Mouse (Mus musculus): ENCODE measurements at regions not wholly inside any gene's neighbourhood (a gene's known extent, or its start where the extent isn't known, plus 50 kb on each side); places are given as distances from the start of the nearest gene placed in this dataset.

DNA sequence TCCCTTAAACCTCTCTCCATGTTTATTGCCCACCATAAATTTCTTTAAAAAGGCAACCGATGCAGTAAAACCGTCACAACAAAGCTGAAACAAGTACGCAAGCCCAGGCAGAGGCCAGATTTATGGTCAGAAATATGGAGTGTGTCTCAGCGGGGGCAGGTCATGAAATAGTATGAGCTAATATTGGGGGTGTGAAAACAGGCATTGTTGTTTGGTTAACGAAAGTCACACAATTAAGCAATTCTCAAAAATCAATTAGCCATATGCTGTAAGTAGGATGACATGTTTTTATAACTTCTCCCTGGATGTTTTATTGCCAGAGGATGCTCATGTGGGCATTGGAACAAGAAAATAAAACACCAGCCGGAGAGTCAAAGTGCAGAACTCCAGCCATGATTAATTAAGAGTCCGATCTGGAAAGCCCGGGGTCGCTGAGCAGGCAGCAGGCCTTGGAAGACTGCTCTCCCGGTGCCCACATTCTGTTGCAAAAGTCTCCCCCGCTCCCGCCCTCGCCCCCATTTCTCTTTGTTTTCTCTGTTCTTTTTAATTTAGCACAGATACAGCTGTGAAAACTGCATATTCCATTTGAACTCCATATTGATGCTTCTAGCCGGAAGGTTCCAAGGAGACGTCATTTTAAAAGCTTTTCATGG, 239.0 kb downstream of the Cxcl12 start:
- peak overlapping the region; percentile 78 for H3K27ac ChIP-seq (replicated peaks; ENCODE audit: low read depth, low read length)
- H3K27me3 ChIP-seq (ENCODE audit: control insufficient read depth, insufficient read depth, low read length), result no peaks in the 10 kb centered on the region
- no peak overlapping the region for H3K4me3 ChIP-seq (ENCODE audit: low read depth, low read length)
- peak; percentile 77; the same call in 1 of the 2 replicates for ATAC-seq (ENCODE audit: insufficient number of reproducible peaks, low FRiP score, low TSS enrichment, low read depth)
- H3K9ac ChIP-seq (ENCODE audit: low read length), result no peak overlapping the region
- no peaks in the 10 kb centered on the region for H3K36me3 ChIP-seq (ENCODE audit: control insufficient read depth, insufficient read depth, low read length)
- H3K4me1 ChIP-seq (ENCODE audit: control insufficient read depth, insufficient read depth, low read length), result peaks cover 18% of the 10 kb centered on the region
- no peak overlapping the region for H3K4me2 ChIP-seq (ENCODE audit: low read depth, severe bottlenecking)
- WGBS, result 8% methylated on average over 15 of the region's 15 CpGs
- peak; percentile 79 for DNase-seq (ENCODE audit: low spot score)
- no peaks in the 10 kb centered on the region for H3K9me3 ChIP-seq (ENCODE audit: control insufficient read depth, low read length)

DNA sequence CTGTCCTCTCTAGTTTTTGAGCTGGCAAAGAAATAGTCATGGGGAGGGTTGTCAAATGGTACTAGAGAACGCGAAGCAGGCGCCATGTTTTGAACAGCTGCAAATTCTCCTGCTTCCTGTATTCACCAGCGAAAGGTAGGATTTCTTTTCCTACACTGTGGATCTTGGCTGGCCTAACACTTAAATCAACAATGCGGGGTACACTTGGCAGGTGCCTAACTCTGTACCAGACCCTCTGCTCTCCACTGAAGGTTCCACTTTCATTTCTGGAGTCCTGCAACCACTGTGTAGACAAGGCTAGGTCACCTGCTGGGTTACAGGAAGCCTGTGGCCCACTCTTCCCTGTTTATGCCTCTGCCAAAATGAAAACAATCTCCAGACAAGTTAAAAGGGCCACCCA, 239.6 kb downstream of the Cxcl12 start:
- Histone ChIP-seq H3K4me1 (ENCODE audit: control insufficient read depth, insufficient read depth, low read length) (peaks cover 18% of the 10 kb centered on the region), H3K27ac (replicated peaks; ENCODE audit: low read depth, low read length) (peak overlapping the region; percentile 23; the same call in 1 of the 2 replicates), H3K27me3 (ENCODE audit: control insufficient read depth, insufficient read depth, low read length) (no peaks in the 10 kb centered on the region), H3K9me3 (ENCODE audit: control insufficient read depth, low read length) (no peaks in the 10 kb centered on the region), H3K36me3 (ENCODE audit: control insufficient read depth, insufficient read depth, low read length) (no peaks in the 10 kb centered on the region), H3K4me2 (ENCODE audit: low read depth, severe bottlenecking) (no peak overlapping the region), H3K9ac (ENCODE audit: low read length) (no peak overlapping the region), H3K4me3 (ENCODE audit: low read depth, low read length) (no peak overlapping the region)
- DNase-seq (ENCODE audit: low spot score), result no peak
- 0 out of 2 replicates have a peak, but pooled peaks have one; percentile 46 for ATAC-seq (ENCODE audit: insufficient number of reproducible peaks, low FRiP score, low TSS enrichment, low read depth)
- 45% methylated on average over 5 of the region's 5 CpGs for WGBS

DNA sequence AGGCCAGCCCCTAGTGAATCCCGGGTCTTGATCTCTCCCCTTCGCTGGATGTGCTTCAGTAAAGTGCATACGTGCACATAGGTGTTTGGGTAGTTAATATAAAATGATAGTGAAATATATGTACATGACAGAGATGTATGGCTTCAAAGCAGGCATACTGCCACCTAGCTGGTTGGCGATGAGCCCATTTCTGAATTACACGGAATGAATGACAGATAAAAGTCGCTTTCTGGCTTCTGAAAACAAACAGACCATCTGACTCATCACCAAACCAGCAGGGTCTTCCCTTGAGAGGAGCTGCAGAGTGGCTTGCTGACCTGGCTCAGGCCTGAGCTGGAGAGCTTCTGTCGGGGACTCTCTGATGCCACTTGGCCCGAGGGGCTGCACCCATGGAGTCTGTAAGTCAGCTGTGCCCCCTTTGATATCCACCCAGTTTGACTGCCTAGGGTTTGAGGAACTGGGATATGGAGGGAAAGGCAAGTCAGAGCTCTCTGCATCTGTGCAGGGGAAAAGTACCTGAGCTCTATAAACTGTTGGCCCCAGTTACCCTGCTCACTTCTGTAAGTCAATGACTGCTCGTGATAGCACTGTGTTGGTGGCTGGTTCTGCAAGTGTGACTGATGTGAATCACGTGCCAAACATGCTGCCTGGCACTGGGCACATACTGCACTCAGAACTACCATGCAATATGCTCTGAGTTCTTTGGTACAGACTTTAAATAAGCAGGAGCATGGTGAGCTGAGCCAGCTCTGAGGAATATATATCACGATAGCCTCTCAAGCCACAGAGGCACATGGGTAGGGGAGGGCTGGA, 240.8 kb downstream of the Cxcl12 start:
- Histone ChIP-seq H3K27me3 (ENCODE audit: control insufficient read depth, insufficient read depth, low read length) (no peaks in the 10 kb centered on the region), H3K27ac (replicated peaks; ENCODE audit: low read depth, low read length) (no peak overlapping the region), H3K4me1 (ENCODE audit: control insufficient read depth, insufficient read depth, low read length) (peaks cover 18% of the 10 kb centered on the region), H3K4me3 (ENCODE audit: low read depth, low read length) (no peak overlapping the region), H3K4me2 (ENCODE audit: low read depth, severe bottlenecking) (no peak overlapping the region), H3K9me3 (ENCODE audit: control insufficient read depth, low read length) (no peaks in the 10 kb centered on the region), H3K36me3 (ENCODE audit: control insufficient read depth, insufficient read depth, low read length) (no peaks in the 10 kb centered on the region), H3K9ac (ENCODE audit: low read length) (no peak overlapping the region)
- 70% methylated on average over 11 of the region's 11 CpGs for WGBS
- DNase-seq (ENCODE audit: low spot score) (no peak), ATAC-seq (ENCODE audit: insufficient number of reproducible peaks, low FRiP score, low TSS enrichment, low read depth) (no peak)

DNA sequence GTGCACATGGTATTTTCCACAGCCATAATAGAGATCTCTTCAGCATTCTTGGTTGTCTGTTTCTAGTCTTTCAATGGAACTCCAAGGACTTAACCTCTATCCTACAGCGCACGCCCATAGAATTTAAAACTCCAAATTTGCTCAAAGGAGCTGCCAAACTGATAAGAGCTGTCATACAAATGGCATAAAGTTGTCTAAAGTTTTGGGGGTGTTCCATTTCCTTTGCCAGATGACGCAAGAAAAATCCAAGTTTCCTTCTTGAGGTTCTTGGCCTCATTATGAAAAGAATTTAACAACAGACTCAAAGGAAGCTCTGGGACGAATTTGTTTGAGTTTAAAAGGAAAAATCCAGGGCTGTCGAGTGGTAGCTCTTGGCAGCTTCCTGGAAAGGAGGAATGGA, 246.6 kb downstream of the Cxcl12 start:
- Histone ChIP-seq H3K4me3 (ENCODE audit: low read depth, low read length) (no peak overlapping the region), H3K9ac (ENCODE audit: low read length) (no peak overlapping the region), H3K36me3 (ENCODE audit: control insufficient read depth, insufficient read depth, low read length) (no peaks in the 10 kb centered on the region), H3K27ac (replicated peaks; ENCODE audit: low read depth, low read length) (no peak overlapping the region), H3K4me1 (ENCODE audit: control insufficient read depth, insufficient read depth, low read length) (0 out of 2 replicates have a peak, but pooled peaks cover 4% of the 10 kb centered on the region), H3K4me2 (ENCODE audit: low read depth, severe bottlenecking) (no peak overlapping the region), H3K27me3 (ENCODE audit: control insufficient read depth, insufficient read depth, low read length) (no peaks in the 10 kb centered on the region), H3K9me3 (ENCODE audit: control insufficient read depth, low read length) (no peaks in the 10 kb centered on the region)
- WGBS, result 79% methylated on average over 5 of the region's 5 CpGs
- ATAC-seq (ENCODE audit: insufficient number of reproducible peaks, low FRiP score, low TSS enrichment, low read depth) (no peak), DNase-seq (ENCODE audit: low spot score) (no peak)

DNA sequence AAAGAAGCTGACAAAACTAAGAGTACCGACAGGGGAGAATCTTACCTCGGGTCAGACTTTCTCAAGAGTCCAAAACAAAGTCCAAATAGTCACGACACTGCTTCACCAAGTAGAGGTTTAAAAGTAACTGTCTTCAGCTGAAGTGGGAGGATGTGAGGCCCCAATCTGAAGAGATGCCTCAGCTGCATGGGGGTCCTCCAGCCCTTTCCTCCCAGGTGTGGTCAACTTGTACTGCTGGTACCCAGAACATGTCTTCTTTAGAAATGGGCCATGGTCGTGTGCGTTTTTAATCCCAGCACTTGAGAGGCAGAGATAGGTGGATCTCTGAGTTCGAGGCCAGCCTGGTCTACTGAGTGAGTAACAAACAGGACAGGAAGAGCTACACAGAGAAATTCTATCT, 247.6 kb downstream of the Cxcl12 start:
- Histone ChIP-seq H3K27ac (replicated peaks; ENCODE audit: low read depth, low read length) (no peak overlapping the region), H3K36me3 (ENCODE audit: control insufficient read depth, insufficient read depth, low read length) (no peaks in the 10 kb centered on the region), H3K4me3 (ENCODE audit: low read depth, low read length) (no peak overlapping the region), H3K4me1 (ENCODE audit: control insufficient read depth, insufficient read depth, low read length) (0 out of 2 replicates have a peak, but pooled peaks cover 4% of the 10 kb centered on the region), H3K4me2 (ENCODE audit: low read depth, severe bottlenecking) (no peak overlapping the region), H3K9ac (ENCODE audit: low read length) (no peak overlapping the region), H3K27me3 (ENCODE audit: control insufficient read depth, insufficient read depth, low read length) (no peaks in the 10 kb centered on the region), H3K9me3 (ENCODE audit: control insufficient read depth, low read length) (no peaks in the 10 kb centered on the region)
- 93% methylated on average over 6 of the region's 6 CpGs for WGBS
- DNase-seq (ENCODE audit: low spot score) (no peak), ATAC-seq (ENCODE audit: insufficient number of reproducible peaks, low FRiP score, low TSS enrichment, low read depth) (no peak)

DNA sequence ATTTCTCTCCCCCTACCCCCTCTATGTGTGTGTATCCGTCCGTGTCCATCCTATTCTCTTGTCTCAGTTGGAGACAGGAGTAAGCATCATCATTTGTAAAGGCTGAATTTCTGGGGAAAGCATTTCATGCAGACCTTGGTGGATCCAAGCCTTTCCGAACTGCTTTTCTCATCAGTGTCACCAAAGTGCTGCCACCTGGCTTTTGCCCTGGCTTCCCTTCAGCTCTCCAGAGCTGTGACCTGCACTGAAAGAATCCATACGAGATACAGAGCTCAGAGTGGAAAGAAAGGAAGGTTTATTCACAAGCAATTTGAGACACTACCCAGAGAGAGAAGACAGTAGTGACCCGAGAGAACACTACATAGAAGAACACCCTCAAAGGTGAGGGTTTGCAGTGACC, 248.1 kb downstream of the Cxcl12 start:
- H3K4me1 ChIP-seq (ENCODE audit: control insufficient read depth, insufficient read depth, low read length), result 0 out of 2 replicates have a peak, but pooled peaks cover 4% of the 10 kb centered on the region
- WGBS, result 65% methylated on average over 5 of the region's 5 CpGs

DNA sequence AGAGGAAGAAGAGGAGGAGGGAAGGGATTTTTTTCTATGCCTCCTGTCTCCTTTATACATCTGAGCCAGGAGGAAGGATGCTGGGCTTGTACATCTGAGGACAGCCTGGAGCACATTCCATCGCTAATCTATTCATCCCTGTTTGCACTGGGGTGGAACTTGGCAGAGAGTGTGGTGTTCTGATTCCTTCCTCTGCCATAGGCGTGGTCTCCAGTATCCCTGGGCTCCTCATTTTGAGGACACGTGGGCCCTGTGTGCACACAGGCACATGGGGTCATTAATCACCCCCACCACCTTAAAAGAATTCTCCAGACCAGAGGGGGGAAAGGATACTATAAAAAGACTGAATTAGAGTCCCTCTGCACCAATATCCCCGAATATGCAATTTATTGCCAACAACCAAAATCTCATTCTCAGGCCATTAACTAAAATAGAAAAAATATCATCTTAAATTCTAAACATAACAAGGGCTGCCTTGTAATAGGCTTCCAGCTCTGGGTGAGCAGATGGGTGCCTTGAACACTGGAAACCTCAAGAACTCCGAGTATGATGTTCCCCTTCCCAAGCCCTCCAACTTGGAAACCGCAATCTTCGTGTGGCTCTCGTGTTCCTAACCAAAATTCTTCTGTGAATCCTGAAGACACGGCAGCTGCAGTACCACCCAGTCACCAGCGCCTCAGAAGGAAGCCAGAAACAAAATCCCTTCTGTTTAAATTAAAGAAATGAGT, 254.7 kb downstream of the Cxcl12 start:
- DNase-seq (ENCODE audit: low spot score), result no peak
- 76% methylated on average over 10 of the region's 10 CpGs for WGBS
- ATAC-seq (ENCODE audit: insufficient number of reproducible peaks, low FRiP score, low TSS enrichment, low read depth), result no peak

More for the DNA sequence above, 248.1 kb downstream of the Cxcl12 start:
- Histone ChIP-seq H3K27me3 (ENCODE audit: control insufficient read depth, insufficient read depth, low read length) (no peaks in the 10 kb centered on the region), H3K27ac (replicated peaks; ENCODE audit: low read depth, low read length) (0 out of 2 replicates have a peak overlapping the region, but pooled peaks have one; percentile 8), H3K4me3 (ENCODE audit: low read depth, low read length) (no peak overlapping the region), H3K36me3 (ENCODE audit: control insufficient read depth, insufficient read depth, low read length) (no peaks in the 10 kb centered on the region), H3K4me2 (ENCODE audit: low read depth, severe bottlenecking) (no peak overlapping the region), H3K9ac (ENCODE audit: low read length) (no peak overlapping the region), H3K9me3 (ENCODE audit: control insufficient read depth, low read length) (no peaks in the 10 kb centered on the region)
- no peak for DNase-seq (ENCODE audit: low spot score)
- no peak for ATAC-seq (ENCODE audit: insufficient number of reproducible peaks, low FRiP score, low TSS enrichment, low read depth)

DNA sequence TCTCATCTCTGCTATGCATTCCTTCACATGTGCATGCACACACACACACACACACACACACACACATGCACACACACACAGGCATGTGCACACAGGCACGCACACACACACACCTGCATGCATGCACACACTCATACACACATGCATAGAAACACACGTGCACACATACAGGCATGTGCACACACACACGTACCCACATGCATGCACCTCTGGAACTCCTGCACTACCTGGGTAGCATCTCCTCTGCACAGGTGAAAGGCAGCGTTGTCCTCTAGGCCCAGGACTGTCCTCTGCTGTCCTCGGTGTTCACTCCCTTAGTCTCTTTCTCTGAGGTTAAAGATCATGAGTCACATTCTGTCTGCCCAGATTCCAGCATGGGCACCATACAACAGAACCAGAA, 258.0 kb downstream of the Cxcl12 start:
- no peak overlapping the region for H3K4me3 ChIP-seq (ENCODE audit: low read depth, low read length)
- H3K27me3 ChIP-seq (ENCODE audit: control insufficient read depth, insufficient read depth, low read length), result no peaks in the 10 kb centered on the region
- H3K4me1 ChIP-seq (ENCODE audit: control insufficient read depth, insufficient read depth, low read length), result peaks cover 29% of the 10 kb centered on the region
- no peak overlapping the region for H3K9ac ChIP-seq (ENCODE audit: low read length)
- no peak overlapping the region for H3K27ac ChIP-seq (replicated peaks; ENCODE audit: low read depth, low read length)
- H3K4me2 ChIP-seq (ENCODE audit: low read depth, severe bottlenecking), result no peak overlapping the region
- 90% methylated on average over 5 of the region's 5 CpGs for WGBS
- ATAC-seq (ENCODE audit: insufficient number of reproducible peaks, low FRiP score, low TSS enrichment, low read depth) (no peak), DNase-seq (ENCODE audit: low spot score) (no peak)
- H3K36me3 ChIP-seq (ENCODE audit: control insufficient read depth, insufficient read depth, low read length), result no peaks in the 10 kb centered on the region
- H3K9me3 ChIP-seq (ENCODE audit: control insufficient read depth, low read length), result no peaks in the 10 kb centered on the region

More for the DNA sequence above, 254.7 kb downstream of the Cxcl12 start:
- no peaks in the 10 kb centered on the region for H3K27me3 ChIP-seq (ENCODE audit: control insufficient read depth, insufficient read depth, low read length)
- H3K4me1 ChIP-seq (ENCODE audit: control insufficient read depth, insufficient read depth, low read length), result peaks cover 10% of the 10 kb centered on the region
- H3K9me3 ChIP-seq (ENCODE audit: control insufficient read depth, low read length), result no peaks in the 10 kb centered on the region
- H3K4me3 ChIP-seq (ENCODE audit: low read depth, low read length), result no peak overlapping the region
- H3K9ac ChIP-seq (ENCODE audit: low read length), result no peak overlapping the region
- no peak overlapping the region for H3K27ac ChIP-seq (replicated peaks; ENCODE audit: low read depth, low read length)
- H3K4me2 ChIP-seq (ENCODE audit: low read depth, severe bottlenecking), result no peak overlapping the region
- H3K36me3 ChIP-seq (ENCODE audit: control insufficient read depth, insufficient read depth, low read length), result no peaks in the 10 kb centered on the region

All from limb, embryonic 11.5 days (tissue).